Mouse (Mus musculus) heart, postnatal 0 days (tissue): ENCODE data around the gene Ccnq.

Experiments used
- CTCF ChIP-seq: IDR thresholded peaks from 2 replicates; pipeline ENCODE4 v1.5.1; 2016; ENCODE audit warnings: antibody characterized with exemption, control low read depth, low read depth
- EP300 ChIP-seq: IDR thresholded peaks from 2 replicates; pipeline ENCODE4 v1.6.1; 2016; ENCODE audit warnings: antibody characterized with exemption, low read depth

- no peak for TF ChIP-seq CTCF
- no peak for TF ChIP-seq EP300
Measured at GRCm38 (mm10) chr11:78750885-78751842, at the start of gene Ccnq.
